In the genomic region with DNA sequence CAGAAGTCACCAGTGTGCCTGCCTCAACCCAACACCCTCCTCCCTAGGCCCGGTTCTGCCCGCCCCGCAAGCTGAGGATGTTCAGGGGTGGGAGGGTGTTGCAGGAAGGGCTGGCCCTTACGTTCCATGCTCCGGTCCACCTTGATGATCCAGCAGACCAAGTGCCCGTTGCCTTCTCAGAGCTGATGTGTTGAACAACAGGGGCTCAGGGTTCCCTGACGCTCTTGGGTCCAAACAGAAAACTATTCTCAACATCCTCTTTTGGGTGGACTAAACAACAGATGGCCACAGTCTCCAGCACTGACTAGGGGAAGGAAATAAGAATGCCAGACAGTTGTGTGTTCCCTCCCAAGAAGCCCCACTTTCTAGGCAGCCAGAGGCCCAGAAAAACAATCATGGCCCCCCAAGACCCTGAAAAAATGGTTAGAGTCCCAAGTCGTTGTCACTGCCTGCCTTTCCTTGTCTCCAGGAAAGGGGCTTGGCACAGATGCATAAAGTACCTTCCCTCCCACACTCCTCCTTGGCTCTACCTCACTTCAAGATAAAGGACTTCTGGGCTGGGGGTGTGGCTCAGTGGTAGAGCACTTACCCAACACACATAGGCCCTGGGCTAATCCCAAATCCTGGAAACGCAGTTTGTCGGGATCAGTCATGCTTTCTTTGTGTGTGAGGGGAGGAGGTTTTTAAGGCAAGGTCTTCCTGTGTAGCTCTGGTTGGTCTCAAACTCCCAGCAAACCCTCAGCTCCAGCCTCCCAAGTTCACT, we compare ENCODE assay signal across 10 mouse cellular contexts. TPM values are rescaled to one million over a fixed set of nuclear protein-coding genes. Genes with fewer than 3 reads are reported as not detected.
DNase-seq lines count a peak whose midpoint lies in the region; ATAC-seq and TF ChIP-seq lines count a peak whose summit lies in the region.
"Had no signal": no experiment of that assay in that cellular context is flagged by ENCODE, and none has a peak within 500 bp of the region (broad histone marks: within the 10 kb centered on the region; RNA-seq: fewer than 3 reads in every experiment).

No protein-coding gene starts in this region.

- H3K4me1 ChIP-seq in spleen, adult 2 months (ENCODE audit: control insufficient read depth, insufficient read depth, insufficient read length) = no peaks in the 10 kb centered on the region; the same call in 1 of the 2 replicates
- no peaks in the 10 kb centered on the region; the same call in 1 of the 2 replicates for H3K4me1 ChIP-seq in brown adipose tissue, adult 24 weeks (ENCODE audit: control insufficient read depth, insufficient read depth, insufficient read length, low read length)
- H3K4me1 ChIP-seq in lung, embryonic 15.5 days = peaks cover 34% of the 10 kb centered on the region
- no peaks in the 10 kb centered on the region for H3K4me1 ChIP-seq in small intestine, adult 2 months (ENCODE audit: control insufficient read depth, insufficient read depth, insufficient read length, low read length)
- H3K4me1 ChIP-seq in kidney, embryonic 15.5 days = peaks cover 7% of the 10 kb centered on the region

- no peaks in the 10 kb centered on the region for H3K9me3 ChIP-seq in lung, embryonic 15.5 days
- H3K9me3 ChIP-seq in kidney, embryonic 15.5 days (replicated peaks) = no peaks in the 10 kb centered on the region
- H3K9me3 ChIP-seq: embryonic facial prominence, embryonic 13.5 days; limb, embryonic 12.5 days had no signal

- no peak overlapping the region for H3K4me3 ChIP-seq in spleen, adult 2 months (ENCODE audit: extremely low read depth, insufficient read depth, insufficient read length)
- peak overlapping the region; percentile 38 for H3K4me3 ChIP-seq in brown adipose tissue, adult 24 weeks (ENCODE audit: insufficient read depth, low read depth, low read length)
- H3K4me3 ChIP-seq in lung, embryonic 15.5 days = no peak overlapping the region
- peak overlapping the region; percentile 46 for H3K4me3 ChIP-seq in small intestine, adult 2 months (ENCODE audit: low read depth, low read length)
- H3K4me3 ChIP-seq in kidney, embryonic 15.5 days (replicated peaks) = no peak overlapping the region
- H3K4me3 ChIP-seq: embryonic facial prominence, embryonic 13.5 days; limb, embryonic 12.5 days had no signal

- peak overlapping the region; percentile 33 for H3K27ac ChIP-seq in spleen, adult 2 months (ENCODE audit: insufficient read depth, low read length)
- peak overlapping the region; percentile 66 for H3K27ac ChIP-seq in brown adipose tissue, adult 24 weeks (replicated peaks; ENCODE audit: low read depth, low read length)
- H3K27ac ChIP-seq in lung, embryonic 15.5 days = peak overlapping the region; percentile 41; the same call in 1 of the 2 replicates
- H3K27ac ChIP-seq in small intestine, adult 2 months (ENCODE audit: insufficient read depth, low read depth, low read length) = peak overlapping the region; percentile 16
- H3K27ac ChIP-seq in kidney, embryonic 15.5 days = no peak overlapping the region
- H3K27ac ChIP-seq: embryonic facial prominence, embryonic 13.5 days; limb, embryonic 12.5 days had no signal

- no peak overlapping the region for H3K9ac ChIP-seq in lung, embryonic 15.5 days
- H3K9ac ChIP-seq in kidney, embryonic 15.5 days = no peak overlapping the region
- H3K9ac ChIP-seq: embryonic facial prominence, embryonic 13.5 days; limb, embryonic 12.5 days had no signal

- no peaks in the 10 kb centered on the region; the same call in 1 of the 2 replicates for H3K36me3 ChIP-seq in spleen, adult 2 months (ENCODE audit: control insufficient read depth, insufficient read depth, low read length)
- H3K36me3 ChIP-seq in lung, embryonic 15.5 days = no peaks in the 10 kb centered on the region
- no peaks in the 10 kb centered on the region for H3K36me3 ChIP-seq in small intestine, adult 2 months (ENCODE audit: control insufficient read depth, insufficient read depth, low read length)
- H3K36me3 ChIP-seq in kidney, embryonic 15.5 days = no peaks in the 10 kb centered on the region
- H3K36me3 ChIP-seq: embryonic facial prominence, embryonic 13.5 days; limb, embryonic 12.5 days had no signal

- no peaks in the 10 kb centered on the region for H3K27me3 ChIP-seq in spleen, adult 2 months (ENCODE audit: control insufficient read depth, insufficient read depth, low read length)
- H3K27me3 ChIP-seq in lung, embryonic 15.5 days = peaks cover 31% of the 10 kb centered on the region
- peaks cover 4% of the 10 kb centered on the region; the same call in 1 of the 2 replicates for H3K27me3 ChIP-seq in small intestine, adult 2 months (ENCODE audit: control insufficient read depth, insufficient read depth, low read length)
- peaks cover 39% of the 10 kb centered on the region for H3K27me3 ChIP-seq in kidney, embryonic 15.5 days

- no peak for ATAC-seq in lung, embryonic 15.5 days (ENCODE audit: borderline replicate concordance, extremely low read depth, low FRiP score, low TSS enrichment)
- no peak for ATAC-seq in kidney, embryonic 15.5 days (replicated peaks; ENCODE audit: low FRiP score)

- no peak for TF ChIP-seq CTCF in spleen, adult 2 months (IDR thresholded peaks at IDR 0.05; ENCODE audit: extremely low read depth, insufficient read depth, insufficient read length, insufficient replicate concordance)
- TF ChIP-seq CTCF in small intestine, adult 2 months (IDR thresholded peaks at IDR 0.05; ENCODE audit: extremely low read depth, insufficient read length, insufficient replicate concordance, low read depth, low read length) = no peak

- WGBS in spleen, adult 2 months = 51% methylated on average over 10 of the region's 10 CpGs
- 53% methylated on average over 10 of the region's 10 CpGs for WGBS in lung, embryonic 15.5 days
- WGBS in small intestine, adult 2 months = 64% methylated on average over 10 of the region's 10 CpGs
- WGBS in kidney, embryonic 15.5 days = 67% methylated on average over 10 of the region's 10 CpGs

- no peak for TF ChIP-seq POLR2A in spleen, adult 2 months (IDR thresholded peaks at IDR 0.05; ENCODE audit: low read depth, low read length)
- TF ChIP-seq POLR2A in small intestine, adult 2 months (IDR thresholded peaks at IDR 0.05; ENCODE audit: low read depth, low read length) = no peak

- H3K4me2 ChIP-seq in lung, embryonic 15.5 days = peak overlapping the region; percentile 29; the same call in 1 of the 2 replicates
- H3K4me2 ChIP-seq in kidney, embryonic 15.5 days = no peak overlapping the region
- H3K4me2 ChIP-seq: embryonic facial prominence, embryonic 13.5 days; limb, embryonic 12.5 days had no signal

- DNase-seq in spleen, adult 2 months (ENCODE audit: low read depth in 1 of 2, low spot score in 2 of 2) = no peak
- DNase-seq in spleen, postnatal 36 days (ENCODE audit: low spot score in 2 of 2) = no peak
- DNase-seq in kidney, adult 11 months = no peak
- DNase-seq: kidney, postnatal 36 days had no signal

RNA-seq across cellular contexts. Expression of a gene that starts 6.3 kb away (rescaled TPM):
- polyA plus RNA-seq in spleen, adult 2 months (2012; rRNA removed) = 20.8 and 21.6 TPM in 2 replicates
- 9.6 and 9.9 TPM in 2 replicates for polyA plus RNA-seq in brown adipose tissue, adult 24 weeks (2012; ENCODE audit: insufficient read depth, insufficient read length, missing spikeins)
- 35.1 and 36.6 TPM in 2 replicates for polyA plus RNA-seq in lung, embryonic 15.5 days (2015; fragmentation: Nextera tagmentation; extraction: Ambion mirVana)
- polyA plus RNA-seq in small intestine, adult 2 months (2012; rRNA removed) = 3.4 and 9.0 TPM in 2 replicates
- polyA plus RNA-seq in kidney, embryonic 15.5 days (2015; fragmentation: Nextera tagmentation; extraction: Ambion mirVana) = 5.8 and 7.1 TPM in 2 replicates

RNA-seq across cellular contexts. Expression of a gene that starts 49.3 kb away (rescaled TPM):
- 15.8 and 20.6 TPM in 2 replicates for polyA plus RNA-seq in spleen, adult 2 months (2012; rRNA removed)
- 38.1 and 43.4 TPM in 2 replicates for polyA plus RNA-seq in brown adipose tissue, adult 24 weeks (2012; ENCODE audit: insufficient read depth, insufficient read length, missing spikeins)
- polyA plus RNA-seq in lung, embryonic 15.5 days (2015; fragmentation: Nextera tagmentation; extraction: Ambion mirVana) = 24.9 and 26.2 TPM in 2 replicates
- polyA plus RNA-seq in small intestine, adult 2 months (2012; rRNA removed) = 9.5 and 11.6 TPM in 2 replicates
- polyA plus RNA-seq in kidney, embryonic 15.5 days (2015; fragmentation: Nextera tagmentation; extraction: Ambion mirVana) = 24.0 and 27.1 TPM in 2 replicates

Comparison
In these comparisons a context has a peak if more than half of its experiments do, and no peak if none do; other contexts are left out.
1. H3K4me3 ChIP-seq: peak in brown adipose tissue, adult 24 weeks (single experiment) and small intestine, adult 2 months (single experiment); none in spleen, adult 2 months (single experiment), lung, embryonic 15.5 days (single experiment) and kidney, embryonic 15.5 days (single experiment).